Mouse (Mus musculus) retina, postnatal 7 days (tissue): Measurements from ENCODE around the gene Txndc9.

ENCODE experiments used
- DNase-seq: peaks from one replicate; pipeline ENCODE4 v3.0.0-alpha.2; 2012; ENCODE audit warnings: low read depth, low spot score

Gene Txndc9

GRCm38 (mm10) chr1:37997867-37998266, at the start of gene Txndc9, which contains the start of gene Eif5b:
Gene Txndc9, minus strand, starts transcription at chr1:37997893.
Gene Eif5b, plus strand, starts transcription at chr1:37998010.
- DNase-seq: peak; percentile 93

- DNase-seq: no peak
These were observed 41.2 kb upstream of the Txndc9 start for GRCm38 (mm10) chr1:38038898-38039297.

GRCm38 (mm10) chr1:38037375-38037774, 39.7 kb upstream of the Txndc9 start:
- no peak for DNase-seq

- DNase-seq: no peak
These were observed 37.8 kb upstream of the Txndc9 start for GRCm38 (mm10) chr1:38035521-38035920.

- no peak for DNase-seq
These were observed 33.7 kb upstream of the Txndc9 start for GRCm38 (mm10) chr1:38031391-38031790.

- no peak for DNase-seq
These were observed 29.6 kb upstream of the Txndc9 start for GRCm38 (mm10) chr1:38027301-38027700.

- DNase-seq: no peak
These were observed 17.0 kb upstream of the Txndc9 start for GRCm38 (mm10) chr1:38014551-38015203.

GRCm38 (mm10) chr1:38012509-38012908, 14.8 kb upstream of the Txndc9 start:
- no peak for DNase-seq

- no peak for DNase-seq
These were observed 14.4 kb upstream of the Txndc9 start for GRCm38 (mm10) chr1:38012104-38012503.

- no peak for DNase-seq
These were observed 14.0 kb upstream of the Txndc9 start for GRCm38 (mm10) chr1:38011647-38012046.

GRCm38 (mm10) chr1:38006741-38007140, 9.0 kb upstream of the Txndc9 start:
- DNase-seq: no peak

- DNase-seq: no peak
These were observed 5.4 kb upstream of the Txndc9 start for GRCm38 (mm10) chr1:38003046-38003445.

- DNase-seq: no peak
These were observed 4.3 kb upstream of the Txndc9 start for GRCm38 (mm10) chr1:38001956-38002355.

GRCm38 (mm10) chr1:38000844-38001243, 3.2 kb upstream of the Txndc9 start:
- DNase-seq: no peak

- no peak for DNase-seq
These were observed 1.9 kb upstream of the Txndc9 start for GRCm38 (mm10) chr1:37999552-37999951.

GRCm38 (mm10) chr1:37998371-37999199, 892 bp upstream of the Txndc9 start:
- no peak for DNase-seq

GRCm38 (mm10) chr1:37996877-37997484, 712 bp downstream of the Txndc9 start:
- DNase-seq: peak; percentile 97

GRCm38 (mm10) chr1:37996226-37996625, 1.5 kb downstream of the Txndc9 start:
- peak; percentile 11 for DNase-seq

- DNase-seq: no peak
These were observed 9.8 kb downstream of the Txndc9 start for GRCm38 (mm10) chr1:37987856-37988255.

- peak; percentile 6 for DNase-seq
These were observed 11.8 kb downstream of the Txndc9 start for GRCm38 (mm10) chr1:37985764-37986323.

GRCm38 (mm10) chr1:37984326-37984725, 13.4 kb downstream of the Txndc9 start:
- no peak for DNase-seq

GRCm38 (mm10) chr1:37977303-37977702, 20.4 kb downstream of the Txndc9 start:
- DNase-seq: no peak
